Mouse (Mus musculus) midbrain, embryonic 15.5 days (tissue): Measurements from ENCODE around the gene Rprd2. TPM values are rescaled to one million over a fixed set of nuclear protein-coding genes. Genes with fewer than 3 reads are reported as not detected.
A peak's percentile ranks its signal among the peaks of the same experiment; 100 is the strongest.
"Not testable (repeated sequence)": the region's sequence is repeated elsewhere in the genome, so short reads cannot be mapped to it uniquely, and the experiment has no call there.

Experiments used
- ATAC-seq: fragments of 200-750 bp; cut with Nextera tagmentation; replicated peaks from 2 replicates; pipeline ENCODE4 v1.8.0; 2017; ENCODE audit warnings: moderate TSS enrichment
- H3K27ac ChIP-seq: fragments of 300-500 bp; sonication (generic); 2 replicates; pipeline ENCODE4 v1.5.1; 2015; ENCODE audit warnings: mild to moderate bottlenecking, inconsistent platforms
- H3K27me3 ChIP-seq: fragments of 300-500 bp; sonication (generic); replicated peaks from 2 replicates; pipeline ENCODE4 v1.6.1; 2015; ENCODE audit warnings: inconsistent platforms
- H3K36me3 ChIP-seq: fragments of 300-500 bp; sonication (generic); replicated peaks from 2 replicates; pipeline ENCODE4 v1.6.1; 2015; ENCODE audit warnings: inconsistent platforms
- H3K4me1 ChIP-seq: fragments of 300-500 bp; sonication (generic); 2 replicates; pipeline ENCODE4 v1.6.1; 2015; ENCODE audit warnings: inconsistent platforms
- H3K4me2 ChIP-seq: fragments of 300-500 bp; sonication (generic); 2 replicates; pipeline ENCODE4 v1.6.1; 2015; ENCODE audit warnings: inconsistent platforms, mild to moderate bottlenecking, moderate library complexity
- H3K4me3 ChIP-seq: fragments of 300-500 bp; sonication (generic); 2 replicates; pipeline ENCODE4 v1.5.1; 2015; ENCODE audit warnings: mild to moderate bottlenecking, inconsistent platforms
- H3K9ac ChIP-seq: fragments of 300-500 bp; sonication (generic); 2 replicates; pipeline ENCODE4 v1.6.1; 2015; ENCODE audit warnings: mild to moderate bottlenecking, inconsistent platforms
- H3K9me3 ChIP-seq: fragments of 300-500 bp; sonication (generic); 2 replicates; pipeline ENCODE4 v1.6.1; 2016; ENCODE audit warnings: inconsistent platforms
- WGBS: fragments of 180-500 bp; shearing (Covaris S2); methylation state at CpG from one replicate; pipeline ENCODE4 v1.1.7; 2015; ENCODE audit warnings: mixed read lengths; 5-methylcytosine and 5-hydroxymethylcytosine counted together
- polyA plus RNA-seq: library from polyadenylated mRNA; unstranded; fragments of >200 nt; fragmentation: Nextera tagmentation; extraction: Ambion mirVana; gene quantifications from 2 replicates; pipeline ENCODE4 v1.2.1, GENCODE M21; 2015

Gene Rprd2
- 22.8 and 25.2 TPM in 2 replicates for polyA plus RNA-seq

DNA sequence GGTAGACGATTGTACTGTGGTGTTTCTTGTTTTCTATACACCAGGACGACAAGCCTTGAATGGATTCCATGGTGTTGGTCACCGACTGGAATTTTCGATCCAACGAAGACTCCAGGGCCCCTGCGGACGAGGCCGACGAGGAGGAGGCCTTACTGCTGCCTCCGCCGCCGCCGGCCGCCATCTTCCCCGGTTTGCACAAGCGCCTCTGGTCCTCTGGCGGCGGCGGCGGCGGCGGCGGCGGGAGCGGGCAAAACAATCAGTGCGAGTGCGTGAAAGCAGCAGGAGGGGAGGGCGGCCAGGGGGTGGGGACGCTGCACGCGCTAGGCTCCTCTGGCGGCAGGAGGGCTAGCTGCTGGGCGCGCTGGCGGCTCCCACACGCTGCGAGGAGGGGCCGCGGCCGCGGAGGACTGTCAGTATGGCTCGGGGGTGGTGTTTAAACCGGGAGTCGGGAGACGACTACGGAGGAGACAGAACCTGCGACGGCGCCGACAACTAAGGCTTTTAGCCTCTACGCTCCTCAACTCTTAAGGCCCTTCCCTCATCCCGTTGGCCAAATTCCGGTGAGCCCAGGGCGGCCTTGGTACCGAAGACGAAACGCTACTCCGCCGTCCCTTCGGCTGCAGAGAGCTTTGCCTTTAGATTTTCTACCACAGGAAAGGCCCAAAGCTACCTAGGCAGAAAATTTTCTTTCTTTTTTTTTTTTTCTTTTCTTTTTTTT, at the start of gene Rprd2:
Gene Rprd2, minus strand, starts transcription at position 293 of the 718 bp plus-strand sequence.
- Histone ChIP-seq H3K27ac (peak within 1 kb of the TSS; percentile 100), H3K36me3 (no peaks in the 10 kb centered on the region), H3K4me1 (peaks cover 34% of the 10 kb centered on the region), H3K27me3 (no peaks in the 10 kb centered on the region), H3K4me2 (peak within 1 kb of the TSS; percentile 63), H3K9me3 (no peaks in the 10 kb centered on the region), H3K9ac (peak within 1 kb of the TSS; percentile 90), H3K4me3 (peak within 1 kb of the TSS; percentile 90)
- under 1% methylated on average over 60 of the region's 60 CpGs for WGBS
- ATAC-seq = peak; percentile 67

DNA sequence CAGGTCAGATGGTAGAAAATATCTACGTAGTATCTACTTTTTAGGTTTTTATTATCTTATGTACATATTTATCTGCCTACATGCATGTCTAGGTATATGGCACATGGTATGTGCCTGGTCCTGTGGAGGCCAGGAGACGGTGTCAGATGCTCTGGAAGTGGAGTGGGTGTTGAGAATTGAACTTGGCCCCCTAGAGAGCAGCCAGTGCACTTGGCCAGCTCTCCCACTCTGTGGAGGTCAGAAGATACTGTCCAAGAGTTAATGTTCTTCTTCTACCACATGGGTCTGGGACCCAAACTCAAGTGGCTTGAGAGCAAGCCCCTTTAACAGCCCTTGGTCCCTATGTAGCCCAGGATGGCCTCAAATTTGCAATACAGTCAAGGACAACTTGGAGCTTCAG, 48.7 kb upstream of the Rprd2 start:
- peaks cover 19% of the 10 kb centered on the region; the same call in 1 of the 2 replicates for H3K36me3 ChIP-seq

DNA sequence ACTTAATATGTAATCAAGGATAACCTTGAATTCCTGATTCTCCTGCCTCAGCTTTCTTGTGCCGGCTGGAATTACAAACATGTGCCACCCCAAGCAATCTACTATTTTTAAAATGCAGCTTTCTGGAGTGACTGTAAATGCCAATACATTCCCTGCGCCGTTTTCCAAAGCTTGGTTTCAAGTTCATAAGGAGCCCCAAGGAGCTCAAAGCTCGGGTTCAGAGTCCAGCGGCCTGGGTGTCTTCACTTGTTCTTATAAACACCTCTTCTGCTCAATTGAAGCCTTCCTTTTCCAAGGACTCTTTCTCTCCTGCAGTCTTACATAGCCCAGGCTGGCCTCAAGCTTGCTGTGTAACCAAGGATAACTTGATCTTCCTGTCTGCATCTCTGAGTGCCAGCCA, 47.4 kb upstream of the Rprd2 start:
- no peaks in the 10 kb centered on the region for H3K9me3 ChIP-seq
- no peak for ATAC-seq
- H3K36me3 ChIP-seq = peaks cover 19% of the 10 kb centered on the region; the same call in 1 of the 2 replicates

More for the DNA sequence above, 48.7 kb upstream of the Rprd2 start:
- WGBS = 93% methylated on average over 2 of the region's 2 CpGs
- no peak overlapping the region for H3K4me2 ChIP-seq
- ATAC-seq = no peak
- H3K27me3 ChIP-seq = no peaks in the 10 kb centered on the region
- H3K9me3 ChIP-seq = no peaks in the 10 kb centered on the region
- H3K9ac ChIP-seq = no peak overlapping the region
- peaks cover 15% of the 10 kb centered on the region for H3K4me1 ChIP-seq
- no peak overlapping the region for H3K27ac ChIP-seq
- H3K4me3 ChIP-seq = no peak overlapping the region

DNA sequence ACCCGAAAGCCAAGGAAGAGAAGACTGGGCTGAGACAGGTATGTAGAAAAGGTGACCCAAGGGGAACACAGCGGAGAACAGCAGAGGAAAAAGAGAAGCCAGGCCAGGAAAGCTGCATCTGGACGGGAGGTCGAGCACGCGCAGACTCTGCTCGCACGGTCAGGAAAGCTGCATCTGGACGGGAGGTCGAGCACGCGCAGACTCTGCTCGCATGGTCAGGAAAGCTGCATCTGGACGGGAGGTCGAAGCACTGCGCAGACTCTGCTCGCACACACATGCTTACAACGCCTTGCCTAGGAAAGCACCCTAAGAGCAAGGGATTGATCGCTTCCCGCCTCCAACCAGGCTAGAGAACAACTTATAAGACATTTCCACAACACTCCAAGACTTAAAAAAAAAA, 46.9 kb upstream of the Rprd2 start:
- no peaks in the 10 kb centered on the region for H3K9me3 ChIP-seq
- 96% methylated on average over 20 of the region's 20 CpGs for whole genome bisulfite sequencing

More for the DNA sequence above, 47.4 kb upstream of the Rprd2 start:
- Histone ChIP-seq H3K27ac (no peak overlapping the region), H3K4me2 (no peak overlapping the region), H3K4me3 (no peak overlapping the region), H3K27me3 (no peaks in the 10 kb centered on the region), H3K9ac (no peak overlapping the region), H3K4me1 (peaks cover 9% of the 10 kb centered on the region)
- 87% methylated on average over 5 of the region's 5 CpGs for WGBS

DNA sequence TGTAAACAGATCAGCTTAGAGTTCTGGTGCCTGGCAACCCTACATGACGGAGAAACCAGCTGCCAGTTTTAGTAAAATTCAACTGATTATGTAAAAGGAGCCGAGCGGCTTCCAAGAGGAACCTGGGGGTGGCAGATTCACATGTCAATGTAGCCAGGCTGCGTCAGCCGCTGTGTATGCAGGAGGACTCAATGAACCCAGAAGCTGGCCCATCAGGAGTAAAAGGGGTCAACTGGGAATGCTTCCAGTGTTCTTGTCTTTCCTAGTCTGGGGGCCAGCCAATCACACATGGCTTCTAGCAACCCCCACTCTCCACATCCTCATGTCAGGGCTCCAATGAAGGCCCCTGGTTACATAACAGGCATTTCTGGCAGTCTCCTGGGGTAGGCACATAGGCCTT, 46.4 kb upstream of the Rprd2 start:
- H3K4me2 ChIP-seq = no peak overlapping the region
- no peak overlapping the region for H3K27ac ChIP-seq
- WGBS = 94% methylated on average over 5 of the region's 5 CpGs
- no peak overlapping the region for H3K4me3 ChIP-seq
- H3K9me3 ChIP-seq = no peaks in the 10 kb centered on the region
- H3K36me3 ChIP-seq = peaks cover 19% of the 10 kb centered on the region; the same call in 1 of the 2 replicates
- H3K9ac ChIP-seq = no peak overlapping the region
- H3K27me3 ChIP-seq = no peaks in the 10 kb centered on the region
- ATAC-seq = no peak
- no peaks in the 10 kb centered on the region; the same call in 1 of the 2 replicates for H3K4me1 ChIP-seq

More for the DNA sequence above, 46.9 kb upstream of the Rprd2 start:
- H3K4me1 ChIP-seq = peaks cover 5% of the 10 kb centered on the region
- no peak for ATAC-seq
- no peak overlapping the region for H3K27ac ChIP-seq
- no peaks in the 10 kb centered on the region for H3K27me3 ChIP-seq
- H3K9ac ChIP-seq = no peak overlapping the region
- H3K4me2 ChIP-seq = no peak overlapping the region
- peaks cover 19% of the 10 kb centered on the region; the same call in 1 of the 2 replicates for H3K36me3 ChIP-seq
- no peak overlapping the region for H3K4me3 ChIP-seq

DNA sequence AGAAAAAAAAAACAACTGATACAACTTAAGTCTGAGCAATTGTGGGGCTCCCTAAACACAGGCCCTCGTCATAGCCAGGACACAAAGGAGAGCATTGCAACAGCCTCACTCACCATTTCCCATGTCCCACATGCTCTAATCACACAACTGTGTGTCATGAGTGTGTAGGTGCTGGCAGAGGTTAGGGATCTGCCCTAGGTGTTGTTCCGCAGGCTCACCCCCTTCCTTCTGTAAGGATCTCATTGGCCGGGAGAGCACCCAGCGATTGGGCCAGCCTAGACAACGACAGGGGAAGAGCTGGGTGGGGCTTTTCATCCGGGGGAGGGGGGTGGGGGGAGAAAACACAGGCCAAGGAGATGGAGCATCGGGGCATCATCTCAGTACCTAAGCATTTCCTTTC, 44.9 kb upstream of the Rprd2 start:
- peaks cover 19% of the 10 kb centered on the region; the same call in 1 of the 2 replicates for H3K36me3 ChIP-seq
- H3K9me3 ChIP-seq = no peaks in the 10 kb centered on the region
- H3K4me2 ChIP-seq = no peak overlapping the region
- H3K4me1 ChIP-seq = no peaks in the 10 kb centered on the region
- ATAC-seq = no peak
- H3K27me3 ChIP-seq = no peaks in the 10 kb centered on the region
- 81% methylated on average over 7 of the region's 7 CpGs for WGBS
- H3K27ac ChIP-seq = no peak overlapping the region
- H3K4me3 ChIP-seq = no peak overlapping the region
- H3K9ac ChIP-seq = no peak overlapping the region

DNA sequence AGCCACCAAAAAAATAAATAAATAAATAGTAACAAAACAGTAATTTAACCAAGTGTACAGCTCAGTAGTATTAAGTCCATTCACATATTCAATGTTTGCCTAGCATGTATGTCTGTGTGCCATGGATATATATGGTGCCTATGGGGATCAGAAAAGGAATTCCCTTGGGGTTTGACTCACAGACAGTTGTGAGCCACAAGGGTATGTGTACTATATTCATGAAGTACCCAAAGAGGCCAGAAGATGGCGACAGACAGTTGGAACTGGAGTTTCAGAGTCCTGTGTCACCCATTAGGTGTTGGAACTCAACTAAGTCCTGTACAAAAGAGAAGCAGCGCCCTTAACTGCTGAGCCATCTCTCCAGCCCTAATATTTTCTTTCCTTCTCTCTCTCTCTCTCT, 43.1 kb upstream of the Rprd2 start:
- no peak overlapping the region for H3K4me3 ChIP-seq

DNA sequence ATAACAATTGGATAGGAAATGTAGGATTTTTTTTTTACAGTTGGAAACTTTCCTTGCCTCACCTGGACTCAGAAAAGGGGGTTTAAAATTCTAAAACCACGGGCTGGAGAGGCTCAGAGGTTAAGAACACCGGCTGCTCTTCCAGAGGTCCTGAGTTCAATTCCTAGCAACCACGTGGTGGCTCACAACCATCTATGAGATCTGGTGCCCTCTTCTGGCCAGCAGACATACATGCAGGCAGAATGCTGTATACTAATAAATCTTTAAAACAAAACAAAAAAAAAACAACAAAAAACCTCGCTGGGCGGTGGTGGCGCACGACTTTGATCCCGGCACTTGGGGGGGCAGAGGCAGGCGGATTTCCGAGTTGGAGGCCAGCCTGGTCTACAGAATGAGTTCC, 42.6 kb upstream of the Rprd2 start:
- ATAC-seq = no peak
- H3K4me3 ChIP-seq = no peak overlapping the region
- H3K4me2 ChIP-seq = no peak overlapping the region
- H3K9ac ChIP-seq = no peak overlapping the region
- H3K4me1 ChIP-seq = peaks cover 3% of the 10 kb centered on the region
- 77% methylated on average over 10 of the region's 10 CpGs for WGBS
- H3K36me3 ChIP-seq = peaks cover 11% of the 10 kb centered on the region; the same call in 1 of the 2 replicates
- no peak overlapping the region for H3K27ac ChIP-seq
- H3K27me3 ChIP-seq = no peaks in the 10 kb centered on the region
- H3K9me3 ChIP-seq = no peaks in the 10 kb centered on the region

More for the DNA sequence above, 43.1 kb upstream of the Rprd2 start:
- WGBS = 34% methylated on average over 2 of the region's 2 CpGs
- H3K4me2 ChIP-seq = no peak overlapping the region
- no peak for ATAC-seq
- H3K9ac ChIP-seq = no peak overlapping the region
- no peaks in the 10 kb centered on the region for H3K9me3 ChIP-seq
- H3K27ac ChIP-seq = no peak overlapping the region
- no peaks in the 10 kb centered on the region for H3K4me1 ChIP-seq
- peaks cover 11% of the 10 kb centered on the region; the same call in 1 of the 2 replicates for H3K36me3 ChIP-seq
- H3K27me3 ChIP-seq = no peaks in the 10 kb centered on the region

DNA sequence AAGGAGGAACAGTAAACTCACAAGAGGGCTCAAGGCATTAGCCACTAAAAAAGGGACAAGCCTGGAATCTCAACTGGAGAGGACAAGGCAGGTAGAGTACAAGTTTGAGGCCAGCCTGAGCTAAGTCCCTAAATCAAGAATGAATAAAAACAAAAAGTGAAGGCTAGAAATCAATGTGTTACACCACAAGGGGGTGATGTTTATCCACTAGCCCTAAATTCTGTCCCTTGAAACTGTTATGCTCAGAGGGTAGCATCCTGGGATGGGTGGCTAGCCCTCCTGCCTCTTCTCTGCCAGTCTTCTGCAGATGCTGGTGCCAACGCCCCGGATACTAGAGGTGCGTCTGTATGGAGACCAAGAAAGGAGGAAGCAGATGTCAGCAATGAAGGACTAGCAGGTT, 41.7 kb upstream of the Rprd2 start:
- WGBS = 92% methylated on average over 3 of the region's 3 CpGs
- H3K4me2 ChIP-seq = no peak overlapping the region
- no peak overlapping the region for H3K9ac ChIP-seq
- no peaks in the 10 kb centered on the region for H3K27me3 ChIP-seq
- H3K4me3 ChIP-seq = no peak overlapping the region
- no peak overlapping the region for H3K27ac ChIP-seq
- no peak for ATAC-seq
- peaks cover 6% of the 10 kb centered on the region for H3K4me1 ChIP-seq
- H3K36me3 ChIP-seq = peaks cover 10% of the 10 kb centered on the region; the same call in 1 of the 2 replicates
- no peaks in the 10 kb centered on the region for H3K9me3 ChIP-seq

DNA sequence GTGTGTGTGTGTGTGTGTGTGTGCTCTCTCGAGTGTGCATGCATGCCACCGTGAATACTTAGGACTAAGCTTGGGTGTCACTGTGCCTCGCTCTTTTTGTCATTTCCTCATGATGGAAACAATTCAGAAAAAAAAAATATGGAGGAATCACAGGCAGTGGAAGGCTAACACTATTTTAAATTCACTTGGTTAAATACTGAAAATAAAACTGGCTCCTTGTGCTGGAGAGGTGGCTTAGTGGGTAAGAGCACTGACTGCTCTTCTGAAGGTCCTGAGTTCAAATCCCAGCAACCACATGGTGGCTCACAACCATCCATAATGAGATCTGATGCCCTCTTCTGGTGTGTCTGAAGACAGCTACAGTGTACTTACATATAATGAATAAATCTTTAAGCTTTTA, 39.6 kb upstream of the Rprd2 start:
- not testable (repeated sequence) for ATAC-seq

DNA sequence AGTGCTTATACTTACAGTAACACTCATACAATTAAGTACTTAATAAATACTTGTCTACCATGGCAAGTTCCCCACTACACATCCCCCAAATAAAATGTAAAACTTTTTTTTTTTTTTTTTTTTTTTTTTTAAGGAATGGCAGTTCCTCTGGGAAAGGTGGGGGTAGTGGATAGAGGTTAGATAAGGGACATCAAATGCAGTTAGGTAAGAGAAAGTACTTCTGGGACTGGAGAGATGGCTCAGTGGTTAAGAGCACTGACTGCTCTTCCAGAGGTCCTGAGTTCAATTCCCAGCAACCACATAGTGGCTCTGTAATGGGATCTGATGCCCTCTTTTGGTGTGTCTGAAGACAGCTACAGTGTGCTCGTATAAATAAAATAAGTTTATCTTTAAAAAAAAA, 38.4 kb upstream of the Rprd2 start:
- not testable (repeated sequence) for H3K9me3 ChIP-seq, H3K4me2 ChIP-seq, H3K27ac ChIP-seq, ATAC-seq, H3K27me3 ChIP-seq, H3K4me3 ChIP-seq, H3K9ac ChIP-seq
- Histone ChIP-seq H3K4me1 (peaks cover 15% of the 10 kb centered on the region), H3K36me3 (peaks cover 13% of the 10 kb centered on the region)
- 76% methylated on average over 1 of the region's 1 CpGs for WGBS

More for the DNA sequence above, 39.6 kb upstream of the Rprd2 start:
- not testable (repeated sequence) for H3K27me3 ChIP-seq, H3K9ac ChIP-seq, H3K9me3 ChIP-seq, H3K36me3 ChIP-seq, H3K27ac ChIP-seq, H3K4me2 ChIP-seq, H3K4me3 ChIP-seq
- peaks cover 15% of the 10 kb centered on the region for H3K4me1 ChIP-seq
- 89% methylated on average over 3 of the region's 3 CpGs for WGBS

DNA sequence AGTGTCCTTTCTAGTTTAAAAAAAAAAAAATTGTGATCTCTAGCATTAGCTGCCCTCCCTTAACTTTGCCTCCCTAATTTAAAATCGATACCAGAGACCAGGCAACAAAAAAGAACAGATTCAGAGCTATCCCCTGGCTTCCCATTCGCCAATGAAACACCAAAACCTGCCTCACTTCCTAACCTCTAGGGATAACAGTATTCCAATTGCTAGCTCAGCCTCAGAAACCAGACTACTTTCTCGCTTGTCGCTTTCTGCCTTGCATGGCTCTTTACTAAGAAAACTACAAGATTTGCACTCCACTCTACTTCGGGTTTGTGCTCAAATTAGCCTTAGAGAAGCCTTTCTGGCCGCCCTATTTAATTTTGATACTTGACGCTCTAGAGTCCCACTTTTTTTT, 37.5 kb upstream of the Rprd2 start:
- peak overlapping the region; percentile 83 for H3K9ac ChIP-seq
- WGBS = 28% methylated on average over 7 of the region's 7 CpGs
- peak; percentile 16; the same call in 1 of the 2 replicates for ATAC-seq

More for the DNA sequence above, 37.5 kb upstream of the Rprd2 start:
- H3K27ac ChIP-seq = peak overlapping the region; percentile 81
- no peaks in the 10 kb centered on the region for H3K27me3 ChIP-seq
- peaks cover 21% of the 10 kb centered on the region for H3K36me3 ChIP-seq
- peaks cover 15% of the 10 kb centered on the region for H3K4me1 ChIP-seq
- H3K9me3 ChIP-seq = no peaks in the 10 kb centered on the region
- H3K4me3 ChIP-seq = peak overlapping the region; percentile 95
- peak overlapping the region; percentile 66 for H3K4me2 ChIP-seq
